Comparison of ENCODE assay signal across 13 mouse cellular contexts in genomic region chr2:101592023-101592841, GRCm38 (mm10). TPM values are rescaled to one million over a fixed set of nuclear protein-coding genes. Genes with fewer than 3 reads are reported as not detected.
DNase-seq lines count a peak whose midpoint lies in the region; ATAC-seq lines count a peak whose summit lies in the region.
"Had no signal": no experiment of that assay in that cellular context is flagged by ENCODE, and none has a peak within 500 bp of the region (broad histone marks: within the 10 kb centered on the region; RNA-seq: fewer than 3 reads in every experiment).

No protein-coding gene starts in this region.

- no peak overlapping the region for H3K4me3 ChIP-seq in midbrain, embryonic 14.5 days (replicated peaks; ENCODE audit: low read depth, low read length)
- H3K4me3 ChIP-seq: left cerebral cortex, adult 2 months had no signal

- H3K9me3 ChIP-seq in midbrain, embryonic 14.5 days (ENCODE audit: control insufficient read depth, low read length): no peaks in the 10 kb centered on the region

- no peak overlapping the region; the same call in 1 of the 2 replicates for H3K9ac ChIP-seq in midbrain, embryonic 14.5 days (replicated peaks; ENCODE audit: low read length)

- peaks cover 26% of the 10 kb centered on the region for H3K4me1 ChIP-seq in midbrain, embryonic 14.5 days (ENCODE audit: control insufficient read depth, insufficient read depth, low read length)

- DNase-seq in cerebellum, adult 18-20 months: peak; percentile 30 to 39
- DNase-seq in cerebellum, adult 11-12 months: no peak
- DNase-seq in cerebellum, postnatal 36 days: peak; percentile 21 to 33
- DNase-seq in forelimb bud, embryonic 11.5 days (ENCODE audit: low read depth, low spot score): peak; percentile 67
- DNase-seq in midbrain, embryonic 14.5 days: peak; percentile 80
- DNase-seq in right cerebral cortex, postnatal 25 days: no peak
- DNase-seq in ovary, postnatal 36 days (ENCODE audit: low spot score): no peak
- DNase-seq in liver: no peak
- DNase-seq: lung, postnatal 10 days; right cerebral cortex, adult 18-20 months had no signal

- H3K27me3 ChIP-seq in midbrain, embryonic 14.5 days (ENCODE audit: control insufficient read depth, insufficient read depth, low read length): no peaks in the 10 kb centered on the region

- 8% methylated on average over 10 of the region's 10 CpGs for WGBS in midbrain, embryonic 14.5 days

- H3K27ac ChIP-seq in midbrain, embryonic 14.5 days (replicated peaks; ENCODE audit: low read depth, low read length): peak overlapping the region; percentile 79
- H3K27ac ChIP-seq: left cerebral cortex, adult 2 months had no signal

- no peak overlapping the region for H3K4me2 ChIP-seq in midbrain, embryonic 14.5 days (ENCODE audit: low read length)
- H3K4me2 ChIP-seq: heart, embryonic 11.5 days had no signal

- peak; percentile 82 for ATAC-seq in midbrain, embryonic 14.5 days (ENCODE audit: low FRiP score, low TSS enrichment)

- no peaks in the 10 kb centered on the region for H3K36me3 ChIP-seq in midbrain, embryonic 14.5 days (ENCODE audit: control insufficient read depth, insufficient read depth, low read length)

RNA-seq across cellular contexts. Expression of gene Rag2, which starts 32.3 kb away (rescaled TPM):
- polyA plus RNA-seq in midbrain, embryonic 14.5 days (2014; fragmentation: Nextera tagmentation; extraction: Ambion mirVana): not detected in 2 replicates
- polyA plus RNA-seq: cortical plate, adult 2 months; heart, embryonic 11.5 days had no signal

RNA-seq across cellular contexts. Expression of gene Rag1, which starts 57.1 kb away (rescaled TPM):
- polyA plus RNA-seq in midbrain, embryonic 14.5 days (2014; fragmentation: Nextera tagmentation; extraction: Ambion mirVana): 0.19 and 0.20 TPM in 2 replicates
- polyA plus RNA-seq: heart, embryonic 11.5 days had no signal

RNA-seq across cellular contexts. Expression of gene B230118H07Rik, which starts 57.1 kb away (rescaled TPM):
- polyA plus RNA-seq in midbrain, embryonic 14.5 days (2014; fragmentation: Nextera tagmentation; extraction: Ambion mirVana): 46.0 and 49.4 TPM in 2 replicates

Comparison
In these comparisons a context has a peak if more than half of its experiments do, and no peak if none do; other contexts are left out.
1. DNase-seq: peak in cerebellum, adult 18-20 months (2 of 2), cerebellum, postnatal 36 days (2 of 2), forelimb bud, embryonic 11.5 days (single experiment) and midbrain, embryonic 14.5 days (single experiment); none in cerebellum, adult 11-12 months (single experiment), right cerebral cortex, postnatal 25 days (single experiment), ovary, postnatal 36 days (single experiment) and liver (single experiment).